ENCODE assay signal across 9 mouse cellular contexts in the genomic region with DNA sequence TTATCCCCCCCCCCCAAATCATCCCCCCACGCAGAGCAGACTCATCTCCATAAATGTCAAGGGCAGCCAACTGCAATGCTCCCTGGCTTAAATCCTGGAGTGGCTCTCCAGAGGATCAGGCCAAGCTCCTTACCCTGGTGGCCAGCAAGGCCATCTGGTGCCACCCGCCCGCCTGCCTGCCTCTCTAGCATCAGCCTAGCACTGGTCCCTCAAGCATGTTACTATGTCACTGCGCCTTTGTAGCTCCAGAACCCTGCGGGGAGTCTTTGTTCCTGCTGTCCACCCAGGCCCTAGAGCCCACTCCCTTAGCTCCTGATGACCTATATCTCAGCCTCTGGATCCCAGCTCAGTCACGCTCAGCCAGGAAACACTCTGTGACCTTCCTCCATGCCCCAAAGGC. TPM values are rescaled to one million over a fixed set of nuclear protein-coding genes. Genes with fewer than 3 reads are reported as not detected.
DNase-seq lines count a peak whose midpoint lies in the region; ATAC-seq and TF ChIP-seq lines count a peak whose summit lies in the region.
"Had no signal": no experiment of that assay in that cellular context is flagged by ENCODE, and none has a peak within 500 bp of the region (broad histone marks: within the 10 kb centered on the region; RNA-seq: fewer than 3 reads in every experiment).

No protein-coding gene starts in this region.

- TF ChIP-seq CTCF in lung, postnatal 0 days (IDR thresholded peaks at IDR 0.05): no peak

- ATAC-seq in lung, postnatal 0 days: no peak
- ATAC-seq in liver, embryonic 13.5 days (ENCODE audit: low read depth): no peak
- no peak for ATAC-seq in stomach, embryonic 16.5 days (ENCODE audit: insufficient read depth, low FRiP score)
- no peak for ATAC-seq in activated CD4-positive, CD25-positive, alpha-beta regulatory T cell, adult 4 months

- peak overlapping the region; percentile 69 for H3K27ac ChIP-seq in lung, postnatal 0 days (ENCODE audit: low read length)
- peak overlapping the region; percentile 54 for H3K27ac ChIP-seq in liver, embryonic 13.5 days
- H3K27ac ChIP-seq in stomach, embryonic 16.5 days (ENCODE audit: low read length): peak overlapping the region; percentile 17; the same call in 1 of the 2 replicates

- DNase-seq in lung, postnatal 0 days (ENCODE audit: low spot score): no peak
- no peak for DNase-seq in lung, postnatal 14 days
- peak; percentile 81 to 88 for DNase-seq in cerebellum, postnatal 25 days
- DNase-seq in liver, embryonic 13.5 days: no peak
- DNase-seq in urinary bladder, postnatal 4 days (ENCODE audit: low spot score in 2 of 2): no peak
- DNase-seq in frontal cortex, postnatal 14 days (ENCODE audit: low spot score in 2 of 2): no peak
- DNase-seq: gastrocnemius, postnatal 14 days had no signal

- no peak overlapping the region for H3K4me3 ChIP-seq in lung, postnatal 0 days (ENCODE audit: low read depth, low read length)
- no peak overlapping the region for H3K4me3 ChIP-seq in liver, embryonic 13.5 days (replicated peaks)
- H3K4me3 ChIP-seq in stomach, embryonic 16.5 days (replicated peaks; ENCODE audit: low read length): no peak overlapping the region

- H3K27me3 ChIP-seq in lung, postnatal 0 days (replicated peaks; ENCODE audit: insufficient read depth, low read length): no peaks in the 10 kb centered on the region
- H3K27me3 ChIP-seq in liver, embryonic 13.5 days: no peaks in the 10 kb centered on the region
- H3K27me3 ChIP-seq in stomach, embryonic 16.5 days (ENCODE audit: control insufficient read depth, insufficient read depth, low read length): no peaks in the 10 kb centered on the region

- H3K9ac ChIP-seq in lung, postnatal 0 days (replicated peaks; ENCODE audit: low read depth): no peak overlapping the region
- 0 out of 2 replicates have a peak overlapping the region, but pooled peaks have one; percentile 0 for H3K9ac ChIP-seq in liver, embryonic 13.5 days
- no peak overlapping the region; the same call in 1 of the 2 replicates for H3K9ac ChIP-seq in stomach, embryonic 16.5 days (ENCODE audit: low read length)

- H3K4me1 ChIP-seq in lung, postnatal 0 days (ENCODE audit: insufficient read depth, low read depth, low read length): peaks cover 34% of the 10 kb centered on the region; the same call in 1 of the 2 replicates
- peaks cover 99% of the 10 kb centered on the region for H3K4me1 ChIP-seq in liver, embryonic 13.5 days (replicated peaks)
- H3K4me1 ChIP-seq in stomach, embryonic 16.5 days (ENCODE audit: control insufficient read depth, insufficient read depth, low read length): peaks cover 48% of the 10 kb centered on the region

- no peaks in the 10 kb centered on the region for H3K9me3 ChIP-seq in lung, postnatal 0 days (ENCODE audit: low read length)
- no peaks in the 10 kb centered on the region for H3K9me3 ChIP-seq in liver, embryonic 13.5 days (replicated peaks)
- H3K9me3 ChIP-seq in stomach, embryonic 16.5 days (replicated peaks; ENCODE audit: control insufficient read depth, low read length): no peaks in the 10 kb centered on the region

- TF ChIP-seq EP300 in lung, postnatal 0 days (IDR thresholded peaks at IDR 0.05): no peak

- no peak overlapping the region for H3K4me2 ChIP-seq in lung, postnatal 0 days (replicated peaks; ENCODE audit: low read depth, low read length)
- no peak overlapping the region for H3K4me2 ChIP-seq in liver, embryonic 13.5 days
- H3K4me2 ChIP-seq in stomach, embryonic 16.5 days (ENCODE audit: low read depth, low read length): no peak overlapping the region

- H3K36me3 ChIP-seq in lung, postnatal 0 days (ENCODE audit: insufficient read depth, low read length): no peaks in the 10 kb centered on the region
- H3K36me3 ChIP-seq in liver, embryonic 13.5 days: peaks cover 36% of the 10 kb centered on the region
- H3K36me3 ChIP-seq in stomach, embryonic 16.5 days (ENCODE audit: control insufficient read depth, insufficient read depth, low read length): no peaks in the 10 kb centered on the region; the same call in 1 of the 2 replicates

- 77% methylated on average over 6 of the region's 6 CpGs for WGBS in lung, postnatal 0 days
- WGBS in liver, embryonic 13.5 days (ENCODE audit: insufficient replicate concordance): 74% methylated on average over 6 of the region's 6 CpGs
- 72% methylated on average over 6 of the region's 6 CpGs for WGBS in stomach, embryonic 16.5 days

RNA-seq across cellular contexts. Expression of a gene that starts 7.4 kb away (rescaled TPM):
- polyA plus RNA-seq in lung, postnatal 0 days (2015; fragmentation: Nextera tagmentation; extraction: Ambion mirVana): 28.5 and 31.0 TPM in 2 replicates
- 16.1 and 18.0 TPM in 2 replicates for polyA plus RNA-seq in liver, embryonic 13.5 days (2015; fragmentation: Nextera tagmentation; extraction: Ambion mirVana)
- polyA plus RNA-seq in stomach, embryonic 16.5 days (2015; fragmentation: Nextera tagmentation; extraction: Ambion mirVana): 39.6 and 44.4 TPM in 2 replicates
- 10 to 100 TPM; 17.6 to 22.8 TPM for polyA plus RNA-seq in activated CD4-positive, CD25-positive, alpha-beta regulatory T cell, adult 4 months (2017; shearing (Covaris generic))

RNA-seq across cellular contexts. Expression of a gene that starts 51.2 kb away (rescaled TPM):
- polyA plus RNA-seq in lung, postnatal 0 days (2015; fragmentation: Nextera tagmentation; extraction: Ambion mirVana): 20.0 and 22.7 TPM in 2 replicates
- polyA plus RNA-seq in liver, embryonic 13.5 days (2015; fragmentation: Nextera tagmentation; extraction: Ambion mirVana): 11.3 and 12.9 TPM in 2 replicates
- polyA plus RNA-seq in stomach, embryonic 16.5 days (2015; fragmentation: Nextera tagmentation; extraction: Ambion mirVana): 31.2 and 35.2 TPM in 2 replicates
- 10 to 100 TPM in 1 of 2 experiments, 1 to 10 TPM in 1; 9.9 to 12.9 TPM for polyA plus RNA-seq in activated CD4-positive, CD25-positive, alpha-beta regulatory T cell, adult 4 months (2017; shearing (Covaris generic))

Comparison
In these comparisons a context has a peak if more than half of its experiments do, and no peak if none do; other contexts are left out.
1. DNase-seq: peak in cerebellum, postnatal 25 days (2 of 2); none in lung, postnatal 0 days (single experiment), lung, postnatal 14 days (single experiment), liver, embryonic 13.5 days (single experiment), urinary bladder, postnatal 4 days (0 of 2) and frontal cortex, postnatal 14 days (0 of 2).
2. H3K27ac ChIP-seq: peak in every context shown above with its lines; median percentile 69 in lung, postnatal 0 days; 54 in liver, embryonic 13.5 days; 17 in stomach, embryonic 16.5 days.